Mouse (Mus musculus) bone marrow macrophage, adult 2 months (primary cell): Measurements from ENCODE around the gene Zbtb16. TPM values are rescaled to one million over a fixed set of nuclear protein-coding genes. Genes with fewer than 3 reads are reported as not detected.

Source experiments
- H3K27ac ChIP-seq: 2 replicates; pipeline ENCODE4 v1.5.1; 2012; ENCODE audit warnings: low read depth, low read length; ENCODE audit not compliant: insufficient read depth
- H3K4me1 ChIP-seq: 2 replicates; pipeline ENCODE4 v1.6.1; 2012; ENCODE audit warnings: low read length; ENCODE audit not compliant: control insufficient read depth, insufficient read depth
- H3K4me3 ChIP-seq: 2 replicates; pipeline ENCODE4 v1.5.1; 2012; ENCODE audit warnings: mild to moderate bottlenecking, low read length, moderate library complexity; ENCODE audit not compliant: insufficient read depth
- CTCF ChIP-seq: IDR thresholded peaks from 2 replicates; pipeline ENCODE4 v1.5.1; 2012; ENCODE audit warnings: low read depth, mild to moderate bottlenecking, low read length, moderate library complexity
- POLR2A ChIP-seq: IDR thresholded peaks from 2 replicates; pipeline ENCODE4 v1.6.1; 2012; ENCODE audit warnings: mild to moderate bottlenecking, low read depth, low read length, borderline replicate concordance
- polyA plus RNA-seq: library from polyadenylated mRNA; stranded (reverse); fragments of >200 nt; gene quantifications from 2 replicates; pipeline ENCODE4 v1.2.4, GENCODE M21; 2012; ENCODE audit not compliant: missing spikeins, insufficient read depth, insufficient read length

Gene Zbtb16
- polyA plus RNA-seq: 2.7 and 2.9 TPM in 2 replicates

DNA sequence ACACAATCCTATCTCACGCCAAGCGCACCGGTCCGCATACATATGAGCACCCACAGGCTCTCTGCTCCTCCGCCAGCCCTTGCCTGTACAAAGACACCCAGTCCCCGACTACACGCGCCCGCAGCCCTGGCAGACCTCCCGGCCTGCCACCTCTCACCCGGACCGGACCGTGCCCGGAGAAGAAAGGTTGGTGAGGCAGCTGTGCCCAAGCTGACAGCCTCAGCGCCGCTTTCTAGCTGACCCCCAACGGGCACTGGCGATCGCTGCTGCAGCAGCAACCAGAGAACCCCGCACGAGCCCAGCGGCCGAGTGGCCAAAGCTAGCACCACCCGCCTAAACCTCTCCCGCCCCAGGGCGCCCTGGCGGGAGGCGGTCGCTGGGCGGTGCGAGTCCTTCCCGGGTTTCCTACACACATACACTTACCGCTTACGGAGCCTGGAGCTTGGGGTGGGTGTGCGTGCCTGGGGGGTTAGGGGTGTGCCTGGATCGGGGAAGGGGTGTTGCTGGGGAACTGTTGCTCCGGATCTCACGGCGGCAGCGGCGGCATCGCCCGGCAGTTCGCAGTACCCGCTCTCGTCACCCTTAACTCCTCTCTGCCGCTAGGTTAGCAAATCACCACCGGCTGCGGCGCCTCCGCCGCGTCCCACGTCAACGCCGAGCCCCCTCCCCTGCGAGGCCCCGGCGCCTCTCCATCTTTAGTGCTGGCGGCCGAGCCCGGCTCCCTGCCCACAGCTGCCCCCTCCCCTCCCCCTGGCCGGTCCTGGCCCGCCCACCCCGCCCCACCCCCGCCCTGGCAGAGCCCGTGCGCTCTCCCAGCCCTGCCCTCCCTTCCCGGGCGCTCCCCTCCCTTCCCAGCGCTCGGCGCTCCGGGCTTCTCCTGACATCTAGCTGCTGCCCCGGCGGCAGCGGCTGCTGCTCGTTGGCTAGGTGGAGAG, at the start of gene Zbtb16:
TSS of gene Zbtb16 (minus strand) at position 592 of the 935 bp plus-strand sequence.
- Histone ChIP-seq H3K4me1 (no peaks in the 10 kb centered on the region), H3K27ac (no peak within 1 kb of the TSS), H3K4me3 (peak within 1 kb of the TSS; percentile 57)
- TF ChIP-seq POLR2A (no peak), CTCF (no peak)

- no peak for TF ChIP-seq CTCF
- TF ChIP-seq POLR2A: no peak
- H3K4me3 ChIP-seq: no peak overlapping the region
- no peak overlapping the region for H3K27ac ChIP-seq
- H3K4me1 ChIP-seq: no peaks in the 10 kb centered on the region
These were observed 36.9 kb upstream of the Zbtb16 start for GRCm38 (mm10) chr9:48872896-48873295.

DNA sequence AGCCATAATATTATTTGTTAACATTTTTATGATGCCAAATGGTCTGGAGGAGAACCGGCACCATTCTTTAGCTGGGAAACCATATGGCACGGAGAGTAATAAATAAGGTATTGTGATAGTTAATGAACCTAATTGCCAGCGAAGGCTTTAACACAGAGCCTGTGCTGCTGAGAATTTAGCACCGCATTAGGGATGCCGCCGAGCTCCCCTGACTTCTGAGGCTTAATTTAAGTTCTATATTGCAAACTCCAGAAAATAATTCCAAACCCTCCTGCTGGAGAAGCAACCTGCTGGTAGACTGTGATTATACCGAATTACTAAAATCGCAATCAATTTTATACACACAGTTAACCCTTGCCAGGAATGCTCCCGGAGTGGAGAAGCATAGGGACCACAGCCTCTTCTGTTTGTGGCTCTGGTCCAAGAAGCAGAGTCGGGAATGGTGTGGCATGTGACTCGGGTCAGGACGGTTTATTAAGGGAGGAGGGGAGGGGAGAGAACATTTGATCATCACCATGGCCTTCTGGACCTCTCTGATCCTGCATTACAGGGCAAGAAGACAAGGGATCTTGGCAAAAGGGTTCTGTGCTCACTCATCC, 30.6 kb upstream of the Zbtb16 start:
- no peak for TF ChIP-seq POLR2A
- TF ChIP-seq CTCF: no peak
- Histone ChIP-seq H3K4me3 (no peak overlapping the region), H3K27ac (no peak overlapping the region), H3K4me1 (no peaks in the 10 kb centered on the region)

DNA sequence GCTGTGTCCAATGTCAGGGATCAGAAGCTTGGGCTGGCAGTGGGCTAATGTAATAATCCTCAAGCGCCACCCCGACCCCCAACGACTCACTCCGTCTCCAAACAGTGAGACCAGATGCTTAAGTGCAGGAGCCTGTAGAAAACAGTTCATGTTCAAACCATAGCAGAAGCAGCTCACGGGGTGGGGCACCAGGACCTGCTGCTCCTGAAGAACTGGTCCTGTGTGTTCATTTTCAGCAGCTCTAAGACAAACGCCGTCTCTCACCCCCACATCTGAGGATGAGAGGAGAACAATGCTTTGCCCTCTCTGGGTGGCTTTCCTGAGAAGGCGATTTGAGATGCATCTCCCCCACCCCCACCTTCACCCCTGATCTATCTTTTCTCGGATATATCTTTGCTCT, 29.2 kb upstream of the Zbtb16 start:
- Histone ChIP-seq H3K4me1 (no peaks in the 10 kb centered on the region), H3K4me3 (no peak overlapping the region), H3K27ac (no peak overlapping the region)
- TF ChIP-seq POLR2A: no peak
- TF ChIP-seq CTCF: no peak

DNA sequence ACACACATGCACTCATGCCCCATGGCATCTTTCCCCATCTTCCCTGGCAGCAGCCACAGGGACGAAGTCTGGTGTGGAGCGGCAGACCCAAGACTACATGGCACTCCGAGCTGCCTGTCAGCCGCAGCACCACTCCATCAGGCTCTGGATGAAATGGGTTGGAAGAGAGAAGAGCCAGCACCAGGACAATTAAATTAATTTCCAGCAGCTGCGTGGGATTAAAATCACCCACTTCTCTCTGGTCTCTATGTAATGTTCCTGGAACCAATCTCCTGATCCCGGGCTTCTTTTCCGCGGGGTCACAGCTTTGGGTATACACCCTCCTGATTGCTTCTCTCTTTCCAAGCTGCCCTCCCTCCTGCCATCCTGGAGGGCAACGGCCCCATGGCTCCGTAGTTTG, 25.5 kb upstream of the Zbtb16 start:
- Histone ChIP-seq H3K4me1 (no peaks in the 10 kb centered on the region), H3K27ac (no peak overlapping the region), H3K4me3 (no peak overlapping the region)
- no peak for TF ChIP-seq CTCF
- no peak for TF ChIP-seq POLR2A

DNA sequence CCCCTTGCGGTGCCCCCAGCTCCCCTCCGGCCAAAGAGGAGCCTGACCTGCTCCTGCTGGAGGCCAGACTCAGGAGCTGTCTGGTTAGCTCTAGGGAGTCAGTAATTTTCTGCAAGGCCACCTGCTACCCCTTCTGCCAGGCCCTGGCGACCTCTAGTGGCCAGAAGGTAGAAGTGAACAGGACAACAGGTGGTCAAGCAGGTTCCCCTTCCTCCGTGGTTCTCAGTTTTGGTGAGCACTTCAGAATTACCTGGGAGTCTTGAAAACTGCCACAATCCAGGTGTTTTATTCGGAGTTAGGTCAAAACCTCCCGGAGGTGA, 24.5 kb upstream of the Zbtb16 start:
- TF ChIP-seq CTCF: peak; percentile 96
- no peak for TF ChIP-seq POLR2A
- Histone ChIP-seq H3K4me1 (no peaks in the 10 kb centered on the region), H3K4me3 (no peak overlapping the region), H3K27ac (no peak overlapping the region)

- H3K4me3 ChIP-seq: no peak overlapping the region
- TF ChIP-seq POLR2A (no peak), CTCF (no peak)
- H3K27ac ChIP-seq: no peak overlapping the region
- H3K4me1 ChIP-seq: no peaks in the 10 kb centered on the region
These were observed 24.0 kb upstream of the Zbtb16 start for GRCm38 (mm10) chr9:48859828-48860525.

DNA sequence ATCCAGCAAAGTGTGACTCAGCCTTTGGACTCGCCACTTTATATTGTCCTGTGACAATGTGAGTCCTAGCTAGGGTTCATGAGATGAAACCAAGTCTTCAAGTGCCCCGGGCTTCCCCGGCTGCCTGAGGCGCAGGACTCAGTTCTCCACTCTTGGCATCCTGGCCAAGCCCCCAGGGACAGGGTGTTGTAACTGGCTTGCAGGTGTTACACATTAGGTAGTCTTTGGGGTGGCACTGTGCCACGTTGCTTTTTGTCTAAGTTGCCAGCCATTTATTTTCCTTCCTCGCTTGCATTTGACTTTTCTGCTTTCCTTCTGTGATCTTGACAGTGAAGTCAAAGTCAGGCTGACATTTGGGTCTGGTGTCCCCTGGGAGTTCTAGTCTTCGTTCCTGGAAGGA, 21.9 kb upstream of the Zbtb16 start:
- Histone ChIP-seq H3K4me3 (no peak overlapping the region), H3K27ac (no peak overlapping the region), H3K4me1 (no peaks in the 10 kb centered on the region)
- no peak for TF ChIP-seq CTCF
- TF ChIP-seq POLR2A: no peak

DNA sequence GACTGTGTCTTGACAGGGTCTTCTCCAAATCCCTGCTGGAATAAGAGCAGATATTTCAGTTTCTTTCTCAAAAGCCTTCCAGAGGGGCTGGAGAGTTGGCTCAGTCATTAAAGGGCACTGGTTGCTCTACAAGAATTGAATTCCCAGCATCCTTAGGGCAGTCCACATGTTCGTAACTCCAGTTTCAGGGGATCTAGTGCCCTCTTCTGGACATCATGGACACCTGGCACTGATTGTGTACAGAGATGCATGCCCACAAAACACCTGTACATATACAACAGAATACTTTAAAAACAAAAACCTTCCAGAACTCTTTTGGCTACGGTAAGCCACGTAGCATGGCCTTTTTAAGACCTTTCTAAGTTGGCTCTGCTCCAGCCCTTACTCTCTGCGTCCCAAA, 20.2 kb upstream of the Zbtb16 start:
- no peaks in the 10 kb centered on the region for H3K4me1 ChIP-seq
- H3K4me3 ChIP-seq: no peak overlapping the region

GRCm38 (mm10) chr9:48849531-48849930, 13.5 kb upstream of the Zbtb16 start:
- H3K27ac ChIP-seq: no peak overlapping the region
- TF ChIP-seq CTCF: no peak
- TF ChIP-seq POLR2A: no peak
- H3K4me1 ChIP-seq: no peaks in the 10 kb centered on the region
- H3K4me3 ChIP-seq: no peak overlapping the region

More for the DNA sequence above, 20.2 kb upstream of the Zbtb16 start:
- TF ChIP-seq POLR2A: no peak
- H3K27ac ChIP-seq: no peak overlapping the region
